Mouse (Mus musculus) monocyte, adult 5-6 weeks (primary cell): ENCODE data around the gene Pigl. TPM values are rescaled to one million over a fixed set of nuclear protein-coding genes. Genes with fewer than 3 reads are reported as not detected.
"Not testable (repeated sequence)": the region's sequence is repeated elsewhere in the genome, so short reads cannot be mapped to it uniquely, and the experiment has no call there.

Experiments used
- ATAC-seq: fragments of 153-309, 156-312 bp; replicated peaks from 2 replicates; pipeline ENCODE4 v1.8.0; 2017; ENCODE audit warnings: mild to moderate bottlenecking; ENCODE audit not compliant: low TSS enrichment, insufficient number of reproducible peaks, severe bottlenecking, poor library complexity, low FRiP score
- total RNA-seq: library from RNA; stranded (forward); fragments of 200-1000, 200-491, 200-594 nt; gene quantifications from 3 replicates; pipeline ENCODE4 v1.2.3, GENCODE M21; 2017

The Pigl gene
- 4.1 to 7.1 TPM (median 4.7 TPM) in 3 replicates for total RNA-seq

- ATAC-seq, result peak; percentile 56
These were observed at the start of gene Pigl, which contains the start of gene Ncor1 for GRCm38 (mm10) chr11:62458276-62458724. TSS of gene Pigl (plus strand) at chr11:62458460. TSS of gene Ncor1 (minus strand) at chr11:62458541.

GRCm38 (mm10) chr11:62408848-62409247, 49.4 kb upstream of the Pigl start:
- no peak for ATAC-seq

GRCm38 (mm10) chr11:62409611-62410010, 48.6 kb upstream of the Pigl start:
- no peak for ATAC-seq

- no peak for ATAC-seq
These were observed 43.2 kb upstream of the Pigl start for GRCm38 (mm10) chr11:62415026-62415425.

GRCm38 (mm10) chr11:62424525-62424924, 33.7 kb upstream of the Pigl start:
- ATAC-seq, result no peak

- ATAC-seq, result no peak
These were observed 32.0 kb upstream of the Pigl start for GRCm38 (mm10) chr11:62426266-62426665.

- ATAC-seq, result no peak
These were observed 31.2 kb upstream of the Pigl start for GRCm38 (mm10) chr11:62427105-62427504.

- no peak for ATAC-seq
These were observed 26.0 kb upstream of the Pigl start for GRCm38 (mm10) chr11:62432211-62432610.

- ATAC-seq, result no peak
These were observed 17.5 kb upstream of the Pigl start for GRCm38 (mm10) chr11:62440670-62441315.

- ATAC-seq, result no peak
These were observed 12.5 kb upstream of the Pigl start for GRCm38 (mm10) chr11:62445799-62446198.

- no peak for ATAC-seq
These were observed 9.3 kb upstream of the Pigl start for GRCm38 (mm10) chr11:62448971-62449370.

- no peak for ATAC-seq
These were observed 3.1 kb upstream of the Pigl start for GRCm38 (mm10) chr11:62455193-62455592.

GRCm38 (mm10) chr11:62456021-62456482, 2.2 kb upstream of the Pigl start:
- ATAC-seq, result no peak

- ATAC-seq, result peak; percentile 24; the same call in 1 of the 2 replicates
These were observed 1.6 kb upstream of the Pigl start for GRCm38 (mm10) chr11:62456483-62457172.

GRCm38 (mm10) chr11:62457241-62457890, 894 bp upstream of the Pigl start:
- ATAC-seq, result peak; percentile 94

GRCm38 (mm10) chr11:62457891-62458270, 379 bp upstream of the Pigl start:
- ATAC-seq, result no peak

GRCm38 (mm10) chr11:62458780-62459179, 520 bp downstream of the Pigl start:
- ATAC-seq, result no peak

- not testable (repeated sequence) for ATAC-seq
These were observed 4.3 kb downstream of the Pigl start for GRCm38 (mm10) chr11:62462529-62462928.

- ATAC-seq, result no peak
These were observed 5.1 kb downstream of the Pigl start for GRCm38 (mm10) chr11:62463225-62463915.
